12 mouse cellular contexts compared by ENCODE assay signal in genomic region chr14:122607456-122607855, GRCm38 (mm10).
"Had no signal": no experiment of that assay in that cellular context is flagged by ENCODE, and none has a peak within 500 bp of the region (broad histone marks: within the 10 kb centered on the region; RNA-seq: fewer than 3 reads in every experiment).

No protein-coding gene starts in this region.

- H3K4me3 ChIP-seq: kidney, embryonic 15.5 days; liver, embryonic 15.5 days; neural tube, embryonic 12.5 days had no signal

- H3K36me3 ChIP-seq: kidney, embryonic 15.5 days; liver, embryonic 15.5 days; neural tube, embryonic 12.5 days had no signal

- ATAC-seq: lung, postnatal 0 days had no signal

- H3K27me3 ChIP-seq: kidney, embryonic 15.5 days; liver, embryonic 15.5 days; neural tube, embryonic 12.5 days had no signal

- H3K9me3 ChIP-seq: kidney, embryonic 15.5 days; liver, embryonic 15.5 days; neural tube, embryonic 12.5 days had no signal

- DNase-seq: kidney, postnatal 14 days; left cerebral cortex, postnatal 4 days; lung, adult 2 months; lung, postnatal 36 days; midbrain, embryonic 14.5 days; right cerebral cortex, postnatal 4 days; thymus, postnatal 4 days had no signal

- H3K9ac ChIP-seq: kidney, embryonic 15.5 days; liver, embryonic 15.5 days; neural tube, embryonic 12.5 days had no signal

- H3K27ac ChIP-seq: kidney, embryonic 15.5 days; liver, embryonic 15.5 days; neural tube, embryonic 12.5 days had no signal

- H3K4me2 ChIP-seq: kidney, embryonic 15.5 days; liver, embryonic 11.5 days; liver, embryonic 15.5 days; neural tube, embryonic 12.5 days had no signal
